8 mouse cellular contexts compared by ENCODE assay signal in the genomic region with DNA sequence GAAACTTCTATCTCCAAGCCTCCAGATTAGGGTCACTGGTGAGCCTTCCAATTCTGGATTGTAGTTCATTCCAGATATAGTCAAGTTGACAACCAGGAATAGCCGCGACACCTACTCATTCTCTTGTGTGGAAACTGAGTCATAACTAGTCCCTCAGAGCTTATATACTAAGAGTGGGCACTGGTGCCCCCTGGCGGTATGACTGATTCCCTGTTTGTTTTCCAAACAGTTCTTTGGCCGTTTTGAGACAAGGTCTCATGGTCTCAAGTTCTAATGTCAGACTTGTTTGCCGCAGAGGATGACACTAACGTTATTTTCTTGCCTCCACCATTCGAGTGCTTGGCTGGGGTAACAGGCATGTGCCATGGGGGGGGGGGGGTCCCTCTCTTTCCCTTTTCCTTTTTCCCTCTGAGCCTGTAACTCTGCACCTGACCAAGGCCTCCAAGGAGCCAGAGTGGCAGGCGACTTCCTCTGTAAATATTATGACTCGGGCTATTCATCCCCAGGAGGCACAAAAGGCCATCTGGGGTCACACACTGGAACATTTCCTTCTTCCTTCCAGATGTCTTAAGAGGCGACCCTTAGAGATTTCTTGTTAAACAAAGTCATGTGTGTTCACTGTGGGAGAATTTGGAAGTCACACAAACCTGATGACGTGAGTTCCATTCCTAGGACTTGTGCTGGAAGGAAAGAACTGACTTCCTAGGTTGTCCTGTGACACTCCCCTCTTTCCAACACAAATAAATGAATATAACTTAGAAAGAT. TPM values are rescaled to one million over a fixed set of nuclear protein-coding genes. Genes with fewer than 3 reads are reported as not detected.
DNase-seq lines count a peak whose midpoint lies in the region; ATAC-seq and TF ChIP-seq lines count a peak whose summit lies in the region.
"Had no signal": no experiment of that assay in that cellular context is flagged by ENCODE, and none has a peak within 500 bp of the region (broad histone marks: within the 10 kb centered on the region; RNA-seq: fewer than 3 reads in every experiment).

No protein-coding gene starts in this region.

- no peak for ATAC-seq in heart, embryonic 15.5 days (replicated peaks; ENCODE audit: insufficient number of reproducible peaks, insufficient read depth, low FRiP score, low read depth)
- no peak for ATAC-seq in lung, embryonic 15.5 days (ENCODE audit: borderline replicate concordance, extremely low read depth, low FRiP score, low TSS enrichment)

- H3K9ac ChIP-seq in heart, embryonic 15.5 days, result no peak overlapping the region
- H3K9ac ChIP-seq in lung, embryonic 15.5 days, result no peak overlapping the region

- H3K27ac ChIP-seq in heart, embryonic 15.5 days, result peak overlapping the region; percentile 88
- H3K27ac ChIP-seq in lung, embryonic 15.5 days, result peak overlapping the region; percentile 78
- H3K27ac ChIP-seq: midbrain, embryonic 12.5 days had no signal

- peaks cover 64% of the 10 kb centered on the region for H3K4me1 ChIP-seq in E14TG2a.4 (replicated peaks; ENCODE audit: low read depth, low read length)
- H3K4me1 ChIP-seq in heart, embryonic 15.5 days (replicated peaks), result peaks cover 35% of the 10 kb centered on the region
- peaks cover 32% of the 10 kb centered on the region for H3K4me1 ChIP-seq in lung, embryonic 15.5 days

- peaks cover 13% of the 10 kb centered on the region for H3K36me3 ChIP-seq in E14TG2a.4 (ENCODE audit: insufficient read depth, low read length)
- H3K36me3 ChIP-seq in heart, embryonic 15.5 days, result peaks cover 6% of the 10 kb centered on the region; the same call in 1 of the 2 replicates
- no peaks in the 10 kb centered on the region for H3K36me3 ChIP-seq in lung, embryonic 15.5 days

- DNase-seq in R1 (ENCODE audit: low read depth, low spot score), result peak; percentile 82
- DNase-seq in embryo, embryonic 9.5 days (ENCODE audit: extremely low spot score), result peak; percentile 57
- peak; percentile 89 to 90 for DNase-seq in kidney, postnatal 4 days
- DNase-seq in spleen, postnatal 14 days (ENCODE audit: low spot score in 2 of 2), result peak; percentile 57 to 76

- TF ChIP-seq CTCF in E14TG2a.4 (conservative IDR thresholded peaks at IDR 0.05; ENCODE audit: low read length), result peak; percentile 78

- H3K4me2 ChIP-seq in heart, embryonic 15.5 days, result peak overlapping the region; percentile 55
- H3K4me2 ChIP-seq in lung, embryonic 15.5 days, result no peak overlapping the region; the same call in 1 of the 2 replicates
- H3K4me2 ChIP-seq: midbrain, embryonic 12.5 days had no signal

- peaks cover 31% of the 10 kb centered on the region for H3K27me3 ChIP-seq in E14TG2a.4 (ENCODE audit: insufficient read depth, low read length)
- H3K27me3 ChIP-seq in heart, embryonic 15.5 days, result peaks cover 35% of the 10 kb centered on the region
- peaks cover 22% of the 10 kb centered on the region for H3K27me3 ChIP-seq in lung, embryonic 15.5 days

- no peaks in the 10 kb centered on the region for H3K9me3 ChIP-seq in E14TG2a.4 (ENCODE audit: low read length)
- no peaks in the 10 kb centered on the region for H3K9me3 ChIP-seq in heart, embryonic 15.5 days (replicated peaks)
- H3K9me3 ChIP-seq in lung, embryonic 15.5 days, result no peaks in the 10 kb centered on the region
- H3K9me3 ChIP-seq: midbrain, embryonic 12.5 days had no signal

- peak overlapping the region; percentile 69; the same call in 1 of the 2 replicates for H3K4me3 ChIP-seq in E14TG2a.4 (replicated peaks; ENCODE audit: low read length)
- H3K4me3 ChIP-seq in heart, embryonic 15.5 days, result no peak overlapping the region
- no peak overlapping the region for H3K4me3 ChIP-seq in lung, embryonic 15.5 days
- H3K4me3 ChIP-seq: midbrain, embryonic 12.5 days had no signal

- 25% methylated on average over 11 of the region's 11 CpGs for WGBS in heart, embryonic 15.5 days
- 19% methylated on average over 11 of the region's 11 CpGs for WGBS in lung, embryonic 15.5 days

RNA-seq across cellular contexts. Expression of gene Rab3a, which starts 2.3 kb away (rescaled TPM):
- 21.0 and 25.5 TPM in 2 replicates for polyA plus RNA-seq in heart, embryonic 15.5 days (2015; fragmentation: Nextera tagmentation; extraction: Ambion mirVana)
- 12.8 and 12.9 TPM in 2 replicates for polyA plus RNA-seq in lung, embryonic 15.5 days (2015; fragmentation: Nextera tagmentation; extraction: Ambion mirVana)

RNA-seq across cellular contexts. Expression of gene Mpv17l2, which starts 8.6 kb away (rescaled TPM):
- polyA plus RNA-seq in heart, embryonic 15.5 days (2015; fragmentation: Nextera tagmentation; extraction: Ambion mirVana), result 43.0 and 45.2 TPM in 2 replicates
- 35.4 and 36.2 TPM in 2 replicates for polyA plus RNA-seq in lung, embryonic 15.5 days (2015; fragmentation: Nextera tagmentation; extraction: Ambion mirVana)

RNA-seq across cellular contexts. Expression of gene Pik3r2, which starts 24.3 kb away (rescaled TPM):
- polyA plus RNA-seq in heart, embryonic 15.5 days (2015; fragmentation: Nextera tagmentation; extraction: Ambion mirVana), result 28.0 and 45.8 TPM in 2 replicates
- polyA plus RNA-seq in lung, embryonic 15.5 days (2015; fragmentation: Nextera tagmentation; extraction: Ambion mirVana), result 56.1 and 56.8 TPM in 2 replicates

RNA-seq across cellular contexts. Expression of gene Pde4c, which starts 28.7 kb away (rescaled TPM):
- polyA plus RNA-seq in heart, embryonic 15.5 days (2015; fragmentation: Nextera tagmentation; extraction: Ambion mirVana), result 0.19 and 0.32 TPM in 2 replicates
- 0.08 and 0.16 TPM in 2 replicates for polyA plus RNA-seq in lung, embryonic 15.5 days (2015; fragmentation: Nextera tagmentation; extraction: Ambion mirVana)

RNA-seq across cellular contexts. Expression of gene Gm3336, which starts 33.8 kb away (rescaled TPM):
- polyA plus RNA-seq in heart, embryonic 15.5 days (2015; fragmentation: Nextera tagmentation; extraction: Ambion mirVana), result not detected in 2 replicates
- polyA plus RNA-seq in lung, embryonic 15.5 days (2015; fragmentation: Nextera tagmentation; extraction: Ambion mirVana), result not detected in 2 replicates
- polyA plus RNA-seq: midbrain, embryonic 12.5 days had no signal
